Mouse (Mus musculus): ENCODE measurements at regions not wholly inside any gene's neighbourhood (a gene's known extent, or its start where the extent isn't known, plus 50 kb on each side); places are given as distances from the start of the nearest gene placed in this dataset.

DNA sequence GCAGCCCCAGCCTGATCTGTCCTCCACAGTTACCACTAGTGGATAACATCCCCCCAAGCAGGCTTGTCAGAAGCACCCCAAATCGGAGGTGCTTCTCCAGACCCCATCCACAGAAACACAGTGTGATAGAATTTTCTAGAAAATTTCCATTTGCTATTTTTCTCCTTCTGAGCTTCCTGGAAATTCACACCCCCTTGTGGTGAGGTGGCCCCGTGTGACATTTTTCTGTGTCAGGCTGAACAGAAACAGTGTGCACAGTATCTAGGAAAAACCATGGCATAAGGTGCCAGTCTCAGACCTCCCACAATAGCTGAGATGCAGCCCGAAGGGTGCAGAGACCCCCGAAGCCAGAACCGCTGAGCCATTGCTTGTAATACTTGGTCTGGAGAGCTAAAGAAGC is 155.3 kb upstream of the Mvb12b start:
- no peak for ATAC-seq (ENCODE audit: poor library complexity, severe bottlenecking)

GRCm38 (mm10) chr2:34042336-34042735 is 154.6 kb upstream of the Mvb12b start:
- no peak for ATAC-seq (ENCODE audit: poor library complexity, severe bottlenecking)

DNA sequence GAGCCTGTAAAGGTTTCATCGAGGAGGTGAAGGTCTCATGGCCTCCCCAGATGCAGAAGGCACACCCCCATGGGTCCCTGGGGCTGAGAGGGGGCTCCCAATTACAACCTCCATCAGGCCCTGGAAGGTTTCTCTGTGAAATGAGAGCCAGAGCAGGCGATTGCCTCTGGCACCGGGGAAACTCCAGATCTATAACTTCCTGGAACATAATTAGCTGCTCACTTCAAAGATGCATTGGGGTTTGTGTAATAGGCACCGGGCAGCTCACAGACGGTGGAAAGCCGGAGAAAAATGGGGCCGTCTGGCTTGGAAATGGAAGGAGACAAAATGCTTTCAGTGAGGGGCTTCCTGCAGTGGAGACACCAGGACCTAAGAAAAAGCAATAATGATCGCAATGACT is 151.2 kb upstream of the Mvb12b start:
- ATAC-seq (ENCODE audit: poor library complexity, severe bottlenecking) = no peak

- no peak for ATAC-seq (ENCODE audit: poor library complexity, severe bottlenecking)
Measured at GRCm38 (mm10) chr2:34033212-34033611, 145.5 kb upstream of the Mvb12b start.

- ATAC-seq (ENCODE audit: poor library complexity, severe bottlenecking) = no peak
Measured at GRCm38 (mm10) chr2:34031421-34031820, 143.7 kb upstream of the Mvb12b start.

DNA sequence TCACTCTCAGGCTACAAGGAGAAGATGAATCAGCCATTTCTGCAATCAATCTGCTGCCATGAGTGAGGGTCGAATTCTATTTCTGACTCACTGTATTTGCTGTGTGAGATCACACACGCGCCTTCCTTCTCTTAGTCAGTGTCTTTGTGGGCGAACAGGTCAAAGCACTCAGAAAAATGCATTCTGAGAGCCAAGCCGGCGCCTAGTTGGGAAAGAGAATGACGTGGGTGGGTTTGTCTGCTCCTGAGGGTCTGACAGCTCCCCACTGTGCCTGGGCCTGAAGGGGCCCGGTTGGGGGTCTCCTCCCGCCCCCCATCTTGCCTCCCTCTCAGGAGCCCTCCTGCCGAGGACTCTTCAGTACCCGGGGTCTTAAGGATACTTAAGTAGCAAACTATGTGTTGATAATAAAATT is 143.3 kb upstream of the Mvb12b start:
- ATAC-seq (ENCODE audit: poor library complexity, severe bottlenecking) = no peak

DNA sequence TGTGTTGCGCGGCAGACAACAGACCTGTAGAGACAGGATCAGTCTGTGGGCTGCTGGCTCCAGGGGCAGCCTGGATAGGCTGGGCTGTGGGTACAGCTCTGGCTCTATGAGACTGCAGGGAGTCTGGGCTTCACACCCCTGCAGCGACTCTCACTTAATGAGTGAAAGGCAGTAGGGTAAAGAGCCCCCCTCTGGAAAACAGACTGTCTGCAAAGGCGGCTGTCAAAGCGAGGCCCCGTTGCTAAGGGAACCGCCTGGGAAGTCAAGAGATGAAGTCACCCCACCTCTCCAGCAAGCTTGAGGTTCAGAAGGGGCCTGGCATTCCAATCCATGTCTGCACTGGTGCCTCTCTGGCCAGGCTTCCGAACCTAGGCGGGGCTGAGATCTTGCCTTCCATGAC is 139.7 kb upstream of the Mvb12b start:
- no peak for ATAC-seq (ENCODE audit: poor library complexity, severe bottlenecking)

DNA sequence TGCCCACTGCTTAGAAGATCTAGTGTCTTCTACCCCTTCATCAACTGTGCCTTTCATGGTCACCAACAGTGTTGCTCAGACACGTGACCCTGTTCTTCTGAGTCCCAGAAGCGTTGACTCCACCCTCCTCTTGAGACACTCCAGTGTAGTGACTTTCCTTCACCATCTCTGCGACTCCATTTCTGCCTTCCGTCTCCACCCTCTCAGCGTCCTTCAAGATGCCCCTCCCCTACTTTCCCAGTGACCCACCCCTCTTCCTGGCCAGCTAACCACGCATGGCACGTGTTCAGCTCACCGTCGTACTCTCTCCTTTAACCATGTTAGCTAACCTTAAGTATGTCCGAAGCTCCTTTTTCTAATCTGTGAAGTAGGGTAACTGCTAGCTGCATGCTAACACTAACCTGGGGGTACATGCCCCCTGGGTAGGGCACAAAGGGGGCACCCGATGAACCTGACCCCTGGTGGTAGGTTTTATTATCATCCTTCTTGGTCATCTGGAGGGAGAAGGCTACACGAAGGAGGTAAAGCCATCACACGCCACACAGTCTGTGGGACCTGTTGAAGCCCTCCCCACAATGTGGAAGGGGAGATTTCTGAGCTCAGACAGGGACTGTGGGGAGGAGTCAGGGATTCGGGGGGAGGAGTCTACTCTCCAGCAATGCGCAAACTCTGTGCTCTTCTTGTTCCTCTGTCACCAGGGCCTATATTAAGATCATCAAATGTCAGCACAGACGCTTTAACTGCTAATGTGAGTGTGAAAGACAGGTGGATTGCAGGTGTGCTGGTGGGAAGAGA is 139.0 kb upstream of the Mvb12b start:
- no peak for ATAC-seq (ENCODE audit: poor library complexity, severe bottlenecking)

- ATAC-seq (ENCODE audit: poor library complexity, severe bottlenecking) = no peak
Measured at GRCm38 (mm10) chr2:34025715-34026360, 138.1 kb upstream of the Mvb12b start.

DNA sequence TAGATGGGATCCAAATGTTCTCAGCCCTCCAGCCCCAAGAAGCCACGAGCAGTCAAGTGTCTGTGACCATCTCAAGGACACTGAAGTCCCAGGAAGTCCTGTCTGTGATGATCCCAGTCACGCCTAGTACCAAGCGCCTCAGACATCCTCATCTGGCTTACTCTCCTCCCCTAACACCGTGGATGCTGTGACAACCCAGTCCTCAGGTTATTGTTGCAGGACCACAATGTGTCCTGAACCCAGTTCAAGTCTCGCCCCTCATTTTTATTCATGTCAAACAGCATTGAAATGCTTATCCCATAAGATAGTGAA is 129.4 kb upstream of the Mvb12b start:
- ATAC-seq (ENCODE audit: poor library complexity, severe bottlenecking) = no peak

- ATAC-seq (ENCODE audit: poor library complexity, severe bottlenecking) = no peak
Measured at GRCm38 (mm10) chr2:34016350-34017141, 128.8 kb upstream of the Mvb12b start.

GRCm38 (mm10) chr2:34015640-34015995 is 127.9 kb upstream of the Mvb12b start:
- ATAC-seq (ENCODE audit: poor library complexity, severe bottlenecking) = no peak

DNA sequence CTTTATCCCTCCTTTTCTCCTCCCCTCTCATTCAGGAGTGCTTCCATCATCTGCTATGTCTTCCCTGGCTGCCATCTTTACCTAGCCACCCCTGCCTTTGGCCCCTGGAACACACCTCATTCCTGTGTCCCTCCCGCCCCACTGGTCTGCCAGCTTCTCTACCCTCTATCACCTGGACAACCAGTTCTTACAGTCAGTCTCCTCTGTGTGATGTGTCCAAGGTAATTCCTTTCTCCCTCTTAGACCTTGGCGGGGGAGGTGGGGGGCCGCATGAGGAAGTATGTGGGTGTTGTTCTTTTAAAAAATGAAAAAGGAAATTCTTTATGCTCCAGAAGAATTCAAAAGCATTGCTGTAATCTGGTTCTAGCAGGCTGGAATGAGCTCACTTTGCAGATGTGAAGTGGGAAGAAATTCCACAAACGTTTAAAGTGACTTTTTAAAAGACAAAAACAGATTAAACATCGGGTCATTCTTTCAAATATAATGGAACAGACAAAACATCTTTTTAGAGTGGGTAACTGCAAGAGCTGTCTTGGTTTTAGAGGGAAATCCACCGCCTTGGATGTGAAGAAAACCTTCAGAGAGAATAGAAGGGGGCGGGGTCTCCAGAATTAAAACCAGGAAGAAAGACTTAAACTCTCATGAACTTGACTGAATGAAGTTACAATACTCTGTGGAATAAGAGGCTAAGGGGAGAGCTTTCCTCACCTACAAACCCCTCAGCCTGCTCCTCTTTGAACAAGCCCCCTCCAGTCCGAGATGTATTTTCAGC is 127.3 kb upstream of the Mvb12b start:
- ATAC-seq (ENCODE audit: poor library complexity, severe bottlenecking) = no peak

DNA sequence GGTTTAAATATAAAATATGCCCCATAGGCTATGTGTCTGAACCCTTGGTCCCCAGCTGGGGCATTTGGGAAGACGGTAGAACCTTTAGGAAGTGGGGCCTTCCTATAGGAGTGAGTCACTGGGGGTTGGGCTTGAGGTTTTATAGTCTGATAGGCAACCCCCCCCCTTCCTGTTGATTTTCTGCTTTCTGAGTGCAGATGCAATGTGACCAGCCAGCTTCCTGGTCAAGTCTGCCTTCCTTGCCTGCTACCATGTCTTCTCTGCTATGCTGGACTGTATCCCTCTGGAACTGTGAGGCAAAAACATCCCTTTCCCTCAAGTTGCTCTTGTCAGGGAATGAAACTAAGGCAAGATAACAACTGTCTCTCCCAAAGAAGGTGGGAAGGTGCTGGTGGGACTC is 122.4 kb upstream of the Mvb12b start:
- ATAC-seq (ENCODE audit: poor library complexity, severe bottlenecking) = no peak

- ATAC-seq (ENCODE audit: poor library complexity, severe bottlenecking) = no peak
Measured at GRCm38 (mm10) chr2:34007916-34008315, 120.2 kb upstream of the Mvb12b start.

DNA sequence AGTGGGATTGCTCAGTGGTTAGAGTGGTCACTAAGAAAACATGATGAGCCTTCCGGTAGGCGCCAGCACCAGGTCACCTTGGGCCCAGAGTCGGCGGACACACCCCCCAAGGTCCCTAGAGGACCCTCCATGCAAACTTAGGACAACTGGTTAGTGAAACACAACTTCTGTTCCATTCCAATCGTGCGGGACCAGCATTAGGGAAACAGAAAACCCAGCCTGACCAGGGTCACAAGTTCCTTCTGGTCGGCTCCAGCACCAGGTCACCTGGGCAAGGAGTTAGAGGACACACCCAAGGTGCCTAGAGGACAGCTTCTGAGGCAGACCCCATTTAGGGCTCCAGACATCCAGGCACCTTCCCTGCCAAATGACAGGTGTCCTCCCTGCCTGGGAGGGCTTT is 109.4 kb upstream of the Mvb12b start:
- no peak for ATAC-seq (ENCODE audit: poor library complexity, severe bottlenecking)

- ATAC-seq (ENCODE audit: poor library complexity, severe bottlenecking) = no peak
Measured at GRCm38 (mm10) chr2:33996331-33996730, 108.6 kb upstream of the Mvb12b start.

- ATAC-seq (ENCODE audit: poor library complexity, severe bottlenecking) = no peak
Measured at GRCm38 (mm10) chr2:33991299-33991698, 103.6 kb upstream of the Mvb12b start.

DNA sequence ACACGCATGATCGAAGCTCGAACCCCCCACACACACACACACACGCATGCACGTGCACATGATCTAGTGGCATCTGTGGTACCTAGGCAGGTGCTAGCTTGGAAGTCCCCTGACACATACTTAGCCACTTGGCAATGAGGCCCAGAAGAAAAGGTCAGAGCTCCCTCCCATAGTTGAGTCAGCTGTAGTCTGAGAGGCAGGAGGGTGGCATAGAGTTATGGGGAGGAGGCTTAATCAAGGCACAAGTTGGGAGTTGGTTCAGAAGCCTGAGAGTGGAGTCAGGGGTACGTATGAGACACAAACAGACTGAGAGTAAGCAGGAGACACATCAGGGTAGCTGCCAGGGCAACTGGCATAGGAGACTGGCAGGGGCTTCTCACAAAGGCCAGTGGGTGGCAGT is 103.0 kb upstream of the Mvb12b start:
- ATAC-seq (ENCODE audit: poor library complexity, severe bottlenecking) = no peak

DNA sequence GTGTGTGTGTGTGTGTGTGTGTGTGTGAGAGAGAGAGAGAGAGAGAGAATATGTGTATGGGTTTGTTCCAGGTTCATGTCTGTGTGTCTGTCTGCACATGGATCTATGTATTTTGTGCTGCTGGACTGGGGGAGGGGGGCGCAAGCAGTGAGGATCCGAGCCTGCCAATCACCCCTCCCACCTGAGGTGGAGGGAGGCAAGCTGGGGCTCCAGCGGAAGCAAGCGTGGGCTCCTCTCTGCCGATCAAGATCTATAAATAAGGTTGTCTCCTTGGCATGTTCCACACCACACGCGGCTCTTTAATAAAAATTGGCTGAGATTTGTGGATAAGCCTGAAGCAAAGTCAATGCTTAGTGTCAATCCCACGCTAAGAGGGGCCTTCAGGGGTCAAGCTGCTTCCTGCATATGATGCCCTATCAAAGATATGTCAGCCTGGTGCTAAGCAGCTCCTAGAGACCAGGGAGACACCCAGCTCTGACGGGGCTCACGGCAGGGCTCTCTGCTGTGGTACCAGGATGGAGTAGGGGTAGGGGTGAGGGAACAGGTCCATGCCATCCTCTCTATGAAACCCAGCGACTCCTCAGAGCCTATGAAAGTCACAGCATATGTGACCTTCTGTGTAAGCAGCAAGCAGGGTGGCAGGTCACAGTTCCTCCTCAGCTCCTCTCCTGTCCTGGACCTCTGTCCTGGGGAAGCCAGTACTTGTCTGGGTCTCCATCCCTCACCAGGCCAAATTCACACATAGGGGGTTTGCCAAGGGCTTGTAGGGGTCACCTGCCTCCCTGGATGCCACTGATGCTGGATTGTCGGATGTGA is 102.0 kb upstream of the Mvb12b start:
- ATAC-seq (ENCODE audit: poor library complexity, severe bottlenecking) = no peak

All from megakaryocyte, adult 5-6 weeks (primary cell).